Mouse (Mus musculus) kidney, postnatal 10 days (tissue): ENCODE measurements at regions not wholly inside any gene's neighbourhood (a gene's known extent, or its start where the extent isn't known, plus 50 kb on each side); places are given as distances from the start of the nearest gene placed in this dataset.

ENCODE experiments used
- DNase-seq: peaks from one replicate; pipeline ENCODE4 v3.0.0; 2021; ENCODE audit warnings: mixed read lengths

DNA sequence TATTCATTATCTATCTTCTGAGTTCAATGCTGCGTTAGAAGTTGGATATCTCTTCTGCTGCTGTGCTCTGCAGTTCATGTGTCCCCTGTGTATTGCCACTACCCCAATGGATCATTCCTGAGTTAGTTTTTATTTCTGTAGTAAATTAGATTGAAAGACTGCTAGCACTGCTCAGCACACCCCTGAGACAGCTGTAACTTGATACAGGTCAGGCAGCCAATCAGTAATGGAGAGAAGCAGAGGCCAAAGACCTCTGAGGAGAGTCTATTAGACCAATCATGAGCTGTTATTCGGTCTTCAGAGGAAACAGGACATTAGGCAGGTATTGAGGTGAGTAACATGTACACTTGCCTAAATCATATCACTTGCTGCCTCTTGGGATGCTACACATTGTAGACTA, 837.5 kb upstream of the Chordc1 start:
- DNase-seq, result no peak

DNA sequence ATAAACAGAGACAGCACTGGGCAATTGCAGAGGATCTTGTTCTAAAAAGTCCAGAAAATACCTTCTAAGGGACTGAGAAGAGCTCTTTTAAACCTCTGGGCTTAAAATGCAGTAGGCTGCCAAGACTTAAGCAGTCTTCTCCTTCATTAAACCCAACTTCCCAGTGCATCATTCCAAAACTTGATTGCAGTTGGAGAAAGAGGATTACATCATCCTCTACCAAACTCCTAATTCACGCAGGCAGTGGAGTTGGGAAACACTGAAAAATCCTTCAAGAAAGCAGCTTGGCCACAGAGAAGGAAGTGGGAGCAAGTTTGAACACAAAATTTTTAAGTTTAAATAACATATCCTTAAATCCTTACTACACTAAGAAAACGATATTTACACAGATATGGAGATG, 825.5 kb upstream of the Chordc1 start:
- no peak for DNase-seq

DNA sequence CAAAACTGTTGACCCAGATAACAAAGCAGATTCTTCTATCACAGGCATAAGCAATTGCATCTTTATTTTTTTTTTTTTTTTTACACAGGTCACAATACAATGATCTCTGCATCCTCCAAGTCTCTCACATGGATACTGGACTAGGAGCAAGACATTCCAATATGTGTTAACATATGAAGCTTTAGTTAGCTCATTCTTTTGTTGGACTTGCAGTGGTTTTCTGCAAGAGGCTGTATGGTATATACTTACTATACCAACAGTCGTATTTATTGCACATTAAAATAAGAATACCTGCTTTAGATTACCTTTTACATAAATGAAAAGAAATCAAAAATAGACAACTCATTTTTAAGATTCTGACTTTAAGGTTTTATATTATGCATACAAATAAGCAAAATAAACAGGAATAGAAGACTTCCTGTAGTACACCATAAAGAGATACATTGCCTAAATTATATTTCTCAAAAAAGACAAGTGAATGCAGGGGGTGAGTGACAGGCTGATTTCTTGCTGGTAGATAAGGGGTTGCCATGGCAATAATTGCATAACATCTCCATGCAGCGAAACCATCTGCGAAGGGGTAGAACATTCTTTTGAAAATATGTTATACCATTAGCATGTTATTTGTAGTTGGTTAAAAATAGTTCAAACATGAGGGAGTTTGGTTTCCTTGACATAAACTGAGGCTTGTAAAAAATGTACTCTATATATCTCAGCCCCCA, 807.1 kb upstream of the Chordc1 start:
- no peak for DNase-seq

DNA sequence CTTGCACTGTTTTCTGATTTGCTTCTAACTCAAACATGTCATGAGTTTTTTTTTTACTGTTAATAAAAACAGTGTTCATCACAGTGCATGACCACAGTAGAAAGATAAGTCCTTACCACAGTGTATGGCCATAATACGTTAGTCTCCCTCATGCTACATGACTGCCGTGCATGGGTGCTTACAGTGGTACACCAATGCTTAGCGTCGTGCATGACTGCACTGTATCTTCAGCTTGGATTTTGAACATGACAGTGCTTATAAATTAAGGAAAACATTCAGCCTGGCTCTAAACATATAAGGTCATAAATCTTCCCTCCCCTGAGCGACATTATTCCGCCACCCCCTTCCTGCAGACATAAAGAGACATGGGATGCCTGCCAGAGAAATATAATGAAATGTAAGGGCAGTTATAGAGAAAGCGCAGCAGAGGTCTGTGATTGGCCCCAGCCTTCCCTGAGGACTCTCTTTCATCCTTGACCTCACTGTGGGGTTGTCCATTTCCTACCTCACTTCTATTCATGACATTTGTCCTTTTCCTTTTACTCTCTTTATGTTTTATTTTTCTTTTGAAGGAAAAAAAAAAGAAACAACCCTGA, 791.7 kb upstream of the Chordc1 start:
- DNase-seq, result no peak

DNA sequence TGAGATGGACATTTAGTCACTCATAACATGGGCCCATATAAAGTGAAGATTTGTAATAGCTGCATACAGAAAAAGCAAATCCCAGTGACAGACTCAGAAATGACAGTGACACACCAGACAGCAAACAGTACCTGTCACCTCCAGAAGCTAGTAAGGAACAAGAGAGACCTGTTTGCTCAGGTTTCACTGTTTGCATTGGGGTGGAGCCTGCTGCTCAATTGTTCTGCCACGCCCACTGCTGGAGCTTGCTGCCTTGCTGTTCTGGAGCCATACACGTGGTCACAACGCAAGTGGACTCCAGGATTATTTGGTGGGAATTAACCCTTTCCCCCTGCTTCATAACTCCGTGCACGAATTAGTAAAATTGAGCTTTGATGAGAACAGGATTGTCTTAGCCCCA, 783.2 kb upstream of the Chordc1 start:
- no peak for DNase-seq

DNA sequence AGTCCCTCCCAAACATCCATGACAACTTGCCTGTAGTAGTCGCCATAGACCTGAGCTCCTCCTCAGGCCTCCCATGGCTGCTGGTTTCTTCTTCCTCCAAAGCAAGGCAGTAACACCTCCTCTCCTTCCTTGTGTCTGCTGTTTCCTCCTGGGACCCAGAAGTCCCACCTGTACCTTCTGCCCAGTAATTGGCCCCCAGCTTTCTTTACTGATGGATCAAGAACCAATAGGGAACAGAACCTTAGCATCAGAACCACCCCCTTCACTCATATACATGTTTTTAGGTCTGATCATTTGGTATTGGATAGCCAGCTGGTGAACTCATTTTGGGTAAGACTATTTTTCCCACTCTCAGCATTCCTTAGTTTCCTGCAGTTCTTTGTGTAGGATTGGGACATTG, 735.7 kb upstream of the Chordc1 start:
- DNase-seq, result no peak

DNA sequence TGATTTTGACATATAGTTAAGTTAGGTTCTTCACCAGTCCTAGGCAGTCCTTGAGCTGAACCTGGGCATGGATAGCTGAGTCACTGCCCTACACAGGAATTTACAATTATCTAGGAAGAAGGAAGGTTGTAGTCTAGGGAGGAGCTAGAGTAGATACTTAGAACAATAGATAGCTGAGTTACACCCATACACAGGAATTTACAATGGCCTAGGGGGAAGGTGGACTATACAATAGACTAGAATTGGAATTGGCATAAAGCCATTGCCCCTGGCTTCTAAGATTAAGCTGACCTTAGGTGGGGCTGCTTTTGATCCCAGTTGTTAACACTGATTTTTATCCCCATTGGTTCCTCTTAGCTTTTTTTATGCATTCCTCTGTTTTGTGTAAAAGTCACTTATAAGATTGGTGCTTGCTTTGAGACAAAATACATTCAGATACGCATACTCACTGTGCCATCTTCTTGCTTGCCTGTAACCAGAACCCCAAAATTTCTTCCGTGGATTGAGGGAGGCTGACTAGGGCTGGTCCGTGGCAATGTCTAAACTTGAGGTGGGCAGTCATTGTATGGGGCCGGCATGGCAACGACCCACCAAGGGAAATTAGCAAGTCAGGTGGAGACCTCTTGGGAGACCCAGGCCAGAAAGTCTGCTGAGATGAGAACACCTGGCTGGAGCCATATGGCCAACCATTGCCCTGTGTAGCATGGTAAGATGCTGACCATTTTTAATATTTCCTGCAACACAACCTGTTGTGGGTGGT, 734.1 kb upstream of the Chordc1 start:
- no peak for DNase-seq

DNA sequence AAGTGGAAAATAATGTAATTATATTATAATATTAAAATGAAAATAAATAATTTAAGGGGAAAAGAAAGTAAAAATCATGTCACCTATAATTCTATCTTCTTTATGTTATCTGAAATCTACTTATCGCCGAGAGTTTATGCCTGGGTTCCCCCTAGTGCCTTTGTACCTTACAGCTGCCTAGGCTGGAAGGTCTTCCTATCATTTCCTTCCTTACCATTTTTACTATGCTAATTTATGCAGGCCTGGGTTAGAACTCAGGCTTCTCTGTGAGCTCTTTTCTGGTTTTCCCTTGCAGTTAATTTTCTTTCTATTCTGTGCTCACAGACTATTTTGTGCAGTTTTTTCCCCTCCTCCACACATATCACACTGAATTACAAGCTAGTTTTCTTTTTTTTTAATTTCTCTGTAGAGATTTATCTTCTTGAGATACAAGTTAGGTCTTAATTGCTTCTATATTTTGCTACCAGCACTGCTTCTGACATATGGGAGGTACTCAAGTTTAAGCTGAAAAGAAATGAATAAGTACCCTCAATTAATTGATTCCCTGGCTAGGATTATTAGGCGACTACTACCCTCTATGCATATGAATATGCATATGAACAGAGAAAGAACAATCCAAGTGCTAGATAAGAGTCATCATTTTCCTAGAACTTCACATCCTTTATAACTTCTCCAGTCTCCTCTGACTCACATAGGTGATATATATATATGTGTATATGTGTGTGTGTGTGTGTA, 724.0 kb upstream of the Chordc1 start:
- no peak for DNase-seq

DNA sequence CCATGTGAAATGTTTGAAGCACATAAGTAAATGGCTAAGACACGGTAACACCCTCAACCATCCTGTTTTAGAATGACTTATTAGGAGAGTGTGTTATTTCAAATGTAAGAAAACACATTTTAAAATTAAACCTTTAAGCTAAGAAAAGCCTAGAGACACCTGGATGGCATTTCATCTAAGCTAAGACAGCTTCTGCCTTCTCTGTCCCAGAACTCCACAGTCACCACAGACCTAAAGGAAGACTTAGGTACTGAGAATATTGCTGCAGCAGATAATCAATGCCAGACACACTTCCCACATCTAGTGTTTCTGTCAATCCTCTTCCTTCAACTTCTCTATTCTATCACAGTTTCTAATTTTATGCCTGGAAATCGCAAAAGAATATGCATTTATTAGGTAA, 704.4 kb upstream of the Chordc1 start:
- no peak for DNase-seq

DNA sequence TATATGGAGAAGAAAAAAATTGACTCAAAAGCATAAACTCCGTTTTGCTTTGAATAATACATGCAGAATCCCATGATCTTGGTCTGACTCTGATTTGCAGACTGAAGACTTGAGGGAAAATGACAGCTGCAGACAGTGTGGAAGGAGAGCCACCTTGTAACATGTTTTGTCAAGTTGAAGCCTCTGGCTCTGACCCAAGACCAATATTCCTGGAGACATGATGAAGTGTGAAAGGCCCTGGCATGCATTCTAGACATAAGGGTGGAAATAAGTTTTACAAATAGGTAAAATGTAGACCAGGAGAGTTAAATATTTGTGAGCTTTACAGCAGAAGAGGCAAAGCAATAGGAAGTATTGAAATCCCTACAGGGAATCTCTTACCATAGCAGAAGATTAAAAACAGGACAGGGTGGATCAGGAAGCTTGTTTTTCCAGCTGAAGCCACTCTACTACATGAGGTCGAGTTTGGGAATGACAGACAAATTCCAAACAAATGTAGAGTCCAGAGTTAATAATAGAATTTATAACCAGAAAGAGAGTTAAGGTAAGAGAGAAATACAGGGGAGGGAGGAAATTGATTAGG, 703.9 kb upstream of the Chordc1 start:
- peak; percentile 2 for DNase-seq

DNA sequence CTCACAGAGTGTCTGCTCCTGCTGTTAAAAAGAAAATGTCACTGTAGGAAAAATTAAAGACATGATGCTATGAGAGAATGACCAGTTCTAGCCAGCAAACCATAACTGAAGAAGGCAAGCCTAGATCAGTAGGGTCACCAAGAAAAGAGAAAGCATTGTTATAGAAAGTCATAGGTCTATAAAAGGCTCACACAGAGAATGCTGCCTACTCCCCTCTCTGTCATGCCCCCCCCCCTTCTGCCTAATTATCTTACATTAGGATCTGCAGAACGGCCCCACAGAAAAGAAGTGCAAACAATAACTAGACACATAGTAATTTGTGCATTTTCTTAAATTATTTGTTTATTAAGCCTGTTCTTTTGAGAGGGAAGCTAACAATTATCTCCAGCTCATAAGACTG, 680.8 kb upstream of the Chordc1 start:
- no peak for DNase-seq

DNA sequence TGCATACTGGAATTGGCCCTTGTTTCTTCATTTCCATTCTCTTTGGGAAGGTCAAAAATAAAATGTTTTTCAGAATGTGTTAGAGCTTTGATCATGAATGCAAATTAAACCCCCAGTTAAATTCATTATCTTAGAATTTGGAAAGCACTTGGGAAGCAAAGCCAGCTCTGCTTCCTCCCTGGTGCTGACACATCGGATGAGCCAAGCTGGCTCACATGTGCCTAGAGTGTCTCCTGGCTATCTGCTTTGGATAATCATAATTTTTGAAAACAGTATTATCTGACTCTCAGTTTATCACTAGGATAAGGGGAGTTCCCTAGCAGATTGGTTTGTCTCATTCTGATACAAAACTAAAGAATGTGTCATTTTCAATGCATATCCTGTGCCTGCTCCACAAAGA, 649.4 kb upstream of the Chordc1 start:
- DNase-seq, result no peak

DNA sequence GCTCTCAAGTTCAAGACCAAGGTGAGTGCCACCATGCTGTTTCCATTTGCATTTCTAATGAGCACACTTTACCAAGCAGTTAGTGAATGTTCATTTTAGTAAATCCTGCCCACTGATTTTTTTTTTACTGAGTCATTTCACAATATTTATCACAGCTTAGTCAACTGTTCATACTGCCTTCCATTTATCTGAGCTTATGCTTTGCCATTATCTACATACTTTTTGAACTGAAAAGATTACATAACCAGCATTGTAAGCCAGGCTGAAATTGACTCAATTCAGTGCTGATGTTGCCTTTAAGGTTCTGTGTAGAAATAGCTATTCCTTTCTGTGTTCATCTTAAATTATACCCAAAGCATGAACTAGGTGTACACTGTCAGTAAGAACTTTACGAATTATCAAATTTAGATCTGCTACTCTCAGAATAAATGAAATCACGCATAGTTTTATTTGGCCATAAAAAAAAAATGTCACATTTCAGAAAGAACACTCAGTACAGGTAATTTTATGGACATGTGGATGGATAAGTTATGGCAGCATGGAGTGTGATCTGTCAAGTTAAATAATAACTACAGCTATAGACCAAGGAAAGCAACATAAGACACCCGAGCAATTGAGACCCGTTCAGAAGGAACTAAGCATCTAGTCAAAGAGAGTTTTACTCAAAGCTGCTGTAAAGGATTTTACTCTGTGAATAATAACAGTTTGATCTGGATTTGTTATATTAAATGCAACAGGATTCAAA, 645.9 kb upstream of the Chordc1 start:
- DNase-seq, result no peak

DNA sequence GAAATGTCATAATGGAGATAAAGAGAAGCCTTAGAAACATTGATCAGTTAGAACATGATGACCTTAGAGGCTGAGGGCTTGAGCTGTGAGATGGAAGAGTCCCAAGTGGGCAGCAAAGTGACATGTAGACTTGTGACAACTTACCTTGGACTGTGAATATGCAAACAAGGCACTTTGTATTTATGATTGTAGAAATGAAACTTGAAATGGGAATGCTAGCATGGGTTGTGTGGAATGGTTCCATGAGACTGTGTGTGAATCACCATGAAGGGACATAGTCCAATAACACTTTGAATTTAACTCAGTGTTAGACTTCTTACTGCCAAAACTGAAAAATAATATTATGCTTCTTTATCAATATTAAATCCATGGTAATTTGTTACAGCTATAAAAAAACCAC, 638.1 kb upstream of the Chordc1 start:
- DNase-seq, result no peak

DNA sequence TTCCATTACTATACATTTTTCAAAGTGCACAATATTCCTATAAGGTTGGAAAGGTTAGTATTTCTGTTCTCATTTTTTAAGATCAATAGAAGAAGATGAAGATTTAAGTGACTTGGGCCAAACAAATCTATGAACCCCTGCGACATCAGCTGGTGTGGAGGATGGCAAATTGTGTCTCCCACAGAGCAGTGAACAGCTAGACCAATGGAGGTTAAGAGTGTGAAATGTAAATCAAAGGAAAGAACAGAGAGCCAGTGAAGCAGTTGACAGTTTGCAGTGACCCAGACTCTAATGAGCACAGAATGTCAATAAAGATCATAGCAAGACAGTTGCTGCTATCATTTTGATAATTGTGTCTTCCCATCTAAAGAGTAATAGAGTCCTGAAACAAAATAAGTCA, 627.8 kb upstream of the Chordc1 start:
- DNase-seq, result no peak

DNA sequence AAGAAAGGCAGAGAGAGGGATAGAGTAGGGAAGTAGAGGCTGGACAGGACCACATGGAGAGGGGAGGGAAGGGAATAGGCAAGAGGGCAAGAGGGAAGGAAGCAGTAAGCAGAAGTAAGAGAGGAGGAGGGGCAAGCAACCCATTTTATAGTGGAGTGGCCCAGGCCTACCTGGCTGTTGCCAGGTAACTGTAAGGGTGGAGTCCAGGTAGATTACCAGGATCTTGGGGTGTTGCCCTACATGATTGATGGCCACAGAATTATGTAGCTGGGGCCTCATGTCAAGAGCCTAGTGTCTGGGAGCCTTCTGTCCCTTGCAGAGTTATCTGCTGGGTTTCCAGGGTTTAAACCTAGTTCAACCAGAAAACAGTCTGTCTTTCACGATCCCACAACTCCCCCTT, 623.7 kb upstream of the Chordc1 start:
- DNase-seq, result no peak

DNA sequence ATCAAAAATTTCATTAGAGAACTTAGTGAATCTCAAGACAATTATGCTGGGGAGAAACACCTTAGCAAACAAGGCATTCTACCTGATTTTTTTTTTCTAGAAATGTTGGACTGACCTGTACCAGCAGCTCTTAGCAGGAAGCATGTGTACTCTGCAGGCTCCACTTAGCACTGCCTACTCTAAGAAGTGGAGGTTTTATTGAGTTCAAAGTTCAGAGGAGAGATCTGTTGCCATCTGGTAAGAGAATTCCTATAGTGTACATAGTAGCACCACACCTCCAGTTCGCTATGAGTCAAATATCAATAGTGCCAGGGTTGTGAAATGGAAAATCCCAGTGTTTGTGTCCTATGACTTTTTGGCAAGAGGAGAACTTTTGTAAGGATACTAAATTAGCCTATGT, 616.4 kb upstream of the Chordc1 start:
- no peak for DNase-seq
